Mouse (Mus musculus): ENCODE results near the gene Acsl4.

GRCm38 (mm10) chrX:142304592-142304991 is 85.7 kb downstream of the Acsl4 start:
- no peak for TF ChIP-seq ZC3H11A (IDR thresholded peaks at IDR 0.05; ENCODE audit: low read depth, low read length)
- no peak for TF ChIP-seq E2F4 (IDR thresholded peaks at IDR 0.05; ENCODE audit: insufficient replicate concordance, low read depth, low read length)
- no peak for TF ChIP-seq CTCF (conservative IDR thresholded peaks at IDR 0.05 in 1 of 2, IDR thresholded peaks at IDR 0.05 in 1 of 2; ENCODE audit: low read depth in 2 of 2, low read length in 2 of 2)
- TF ChIP-seq MEF2A (IDR thresholded peaks at IDR 0.05; ENCODE audit: borderline replicate concordance, low read depth, low read length) = no peak

Data from CH12.LX (cell line).